Mouse (Mus musculus): ENCODE results near the gene Atg16l2. TPM values are rescaled to one million over a fixed set of nuclear protein-coding genes. Genes with fewer than 3 reads are reported as not detected.

Atg16l2 gene
- polyA plus RNA-seq, 1 experiment from 2014 or later: 21.5 TPM

GRCm38 (mm10) chr7:101267457-101268259 lies 34.4 kb downstream of the Atg16l2 start:
- no peaks in the 10 kb centered on the region for H3K27me3 ChIP-seq
- 0 out of 2 replicates have a peak, but pooled peaks cover 4% of the 10 kb centered on the region for H3K4me1 ChIP-seq
- no peak overlapping the region for H3K4me3 ChIP-seq (replicated peaks)
- no peaks in the 10 kb centered on the region; the same call in 1 of the 2 replicates for H3K36me3 ChIP-seq
- peak overlapping the region; percentile 55; the same call in 1 of the 2 replicates for H3K27ac ChIP-seq (replicated peaks)
- WGBS: 45% methylated on average over 3 of the region's 3 CpGs
- H3K9ac ChIP-seq: no peak overlapping the region
- H3K9me3 ChIP-seq (replicated peaks): no peaks in the 10 kb centered on the region
- H3K4me2 ChIP-seq (replicated peaks): no peak overlapping the region
- no peak for ATAC-seq (ENCODE audit: insufficient number of reproducible peaks, low FRiP score, low TSS enrichment, low read depth)

- Histone ChIP-seq H3K27me3 (no peaks in the 10 kb centered on the region), H3K36me3 (peaks cover 14% of the 10 kb centered on the region), H3K9me3 (replicated peaks) (no peaks in the 10 kb centered on the region), H3K4me2 (replicated peaks) (no peak overlapping the region), H3K4me3 (replicated peaks) (no peak overlapping the region), H3K4me1 (0 out of 2 replicates have a peak, but pooled peaks cover 4% of the 10 kb centered on the region), H3K27ac (replicated peaks) (no peak overlapping the region), H3K9ac (no peak overlapping the region)
- no peak for ATAC-seq (ENCODE audit: insufficient number of reproducible peaks, low FRiP score, low TSS enrichment, low read depth)
Observed at GRCm38 (mm10) chr7:101263511-101263910, 38.5 kb downstream of the Atg16l2 start.

- no peaks in the 10 kb centered on the region for H3K4me1 ChIP-seq
- WGBS: 86% methylated on average over 4 of the region's 4 CpGs
- H3K9ac ChIP-seq: no peak overlapping the region
- H3K27me3 ChIP-seq: no peaks in the 10 kb centered on the region
- no peak overlapping the region for H3K27ac ChIP-seq (replicated peaks)
- peaks cover 14% of the 10 kb centered on the region for H3K36me3 ChIP-seq
- H3K4me3 ChIP-seq (replicated peaks): no peak overlapping the region
- no peak for ATAC-seq (ENCODE audit: insufficient number of reproducible peaks, low FRiP score, low TSS enrichment, low read depth)
- H3K4me2 ChIP-seq (replicated peaks): no peak overlapping the region
- no peaks in the 10 kb centered on the region for H3K9me3 ChIP-seq (replicated peaks)
Observed at GRCm38 (mm10) chr7:101261941-101262546, 40.0 kb downstream of the Atg16l2 start.

- H3K4me1 ChIP-seq: no peaks in the 10 kb centered on the region
- H3K9ac ChIP-seq: no peak overlapping the region
- no peaks in the 10 kb centered on the region for H3K27me3 ChIP-seq
- H3K36me3 ChIP-seq: peaks cover 21% of the 10 kb centered on the region
- no peak for ATAC-seq (ENCODE audit: insufficient number of reproducible peaks, low FRiP score, low TSS enrichment, low read depth)
- no peak overlapping the region for H3K4me2 ChIP-seq (replicated peaks)
- H3K4me3 ChIP-seq (replicated peaks): no peak overlapping the region
- H3K9me3 ChIP-seq (replicated peaks): no peaks in the 10 kb centered on the region
- no peak overlapping the region for H3K27ac ChIP-seq (replicated peaks)
Observed at GRCm38 (mm10) chr7:101258482-101258881, 43.6 kb downstream of the Atg16l2 start.

- H3K9me3 ChIP-seq (replicated peaks): no peaks in the 10 kb centered on the region
- peaks cover 16% of the 10 kb centered on the region; the same call in 1 of the 2 replicates for H3K36me3 ChIP-seq
- WGBS: 64% methylated on average over 2 of the region's 2 CpGs
- H3K4me1 ChIP-seq: no peaks in the 10 kb centered on the region
- H3K4me2 ChIP-seq (replicated peaks): no peak overlapping the region
- H3K9ac ChIP-seq: no peak overlapping the region
- H3K4me3 ChIP-seq (replicated peaks): no peak overlapping the region
- no peak overlapping the region for H3K27ac ChIP-seq (replicated peaks)
- no peaks in the 10 kb centered on the region for H3K27me3 ChIP-seq
- no peak for ATAC-seq (ENCODE audit: insufficient number of reproducible peaks, low FRiP score, low TSS enrichment, low read depth)
Observed at GRCm38 (mm10) chr7:101253071-101253470, 49.0 kb downstream of the Atg16l2 start.

GRCm38 (mm10) chr7:101249173-101249572 lies 52.9 kb downstream of the Atg16l2 start:
- ATAC-seq (ENCODE audit: insufficient number of reproducible peaks, low FRiP score, low TSS enrichment, low read depth): no peak
- no peaks in the 10 kb centered on the region for H3K27me3 ChIP-seq
- no peaks in the 10 kb centered on the region for H3K9me3 ChIP-seq (replicated peaks)
- peaks cover 12% of the 10 kb centered on the region; the same call in 1 of the 2 replicates for H3K36me3 ChIP-seq
- no peak overlapping the region for H3K9ac ChIP-seq
- H3K4me3 ChIP-seq (replicated peaks): no peak overlapping the region
- H3K4me1 ChIP-seq: no peaks in the 10 kb centered on the region
- H3K4me2 ChIP-seq (replicated peaks): no peak overlapping the region
- H3K27ac ChIP-seq (replicated peaks): no peak overlapping the region
- 85% methylated on average over 2 of the region's 2 CpGs for WGBS

GRCm38 (mm10) chr7:101248760-101249159 lies 53.3 kb downstream of the Atg16l2 start:
- no peaks in the 10 kb centered on the region for H3K9me3 ChIP-seq (replicated peaks)
- no peak overlapping the region for H3K9ac ChIP-seq
- WGBS: 91% methylated on average over 4 of the region's 4 CpGs
- no peak overlapping the region for H3K27ac ChIP-seq (replicated peaks)
- no peak overlapping the region for H3K4me2 ChIP-seq (replicated peaks)
- H3K4me3 ChIP-seq (replicated peaks): no peak overlapping the region
- H3K27me3 ChIP-seq: no peaks in the 10 kb centered on the region
- no peaks in the 10 kb centered on the region for H3K4me1 ChIP-seq
- peaks cover 10% of the 10 kb centered on the region; the same call in 1 of the 2 replicates for H3K36me3 ChIP-seq
- no peak for ATAC-seq (ENCODE audit: insufficient number of reproducible peaks, low FRiP score, low TSS enrichment, low read depth)

- no peaks in the 10 kb centered on the region for H3K9me3 ChIP-seq (replicated peaks)
- WGBS: 57% methylated on average over 8 of the region's 8 CpGs
- H3K4me1 ChIP-seq: no peaks in the 10 kb centered on the region
- ATAC-seq (ENCODE audit: insufficient number of reproducible peaks, low FRiP score, low TSS enrichment, low read depth): no peak
- H3K27ac ChIP-seq (replicated peaks): no peak overlapping the region
- H3K36me3 ChIP-seq: no peaks in the 10 kb centered on the region
- no peaks in the 10 kb centered on the region for H3K27me3 ChIP-seq
- H3K9ac ChIP-seq: no peak overlapping the region
- H3K4me2 ChIP-seq (replicated peaks): no peak overlapping the region
- H3K4me3 ChIP-seq (replicated peaks): no peak overlapping the region
Observed at GRCm38 (mm10) chr7:101236712-101237473, 65.2 kb downstream of the Atg16l2 start.

- no peak overlapping the region for H3K9ac ChIP-seq
- H3K36me3 ChIP-seq: no peaks in the 10 kb centered on the region
- no peaks in the 10 kb centered on the region for H3K4me1 ChIP-seq
- no peak overlapping the region for H3K4me2 ChIP-seq (replicated peaks)
- no peaks in the 10 kb centered on the region for H3K9me3 ChIP-seq (replicated peaks)
- WGBS: 93% methylated on average over 3 of the region's 3 CpGs
- ATAC-seq (ENCODE audit: insufficient number of reproducible peaks, low FRiP score, low TSS enrichment, low read depth): no peak
- H3K27ac ChIP-seq (replicated peaks): no peak overlapping the region
- no peaks in the 10 kb centered on the region for H3K27me3 ChIP-seq
- no peak overlapping the region for H3K4me3 ChIP-seq (replicated peaks)
Observed at GRCm38 (mm10) chr7:101232716-101233115, 69.3 kb downstream of the Atg16l2 start.

GRCm38 (mm10) chr7:101231458-101231857 lies 70.6 kb downstream of the Atg16l2 start:
- Histone ChIP-seq H3K27ac (replicated peaks) (no peak overlapping the region), H3K9ac (no peak overlapping the region), H3K4me1 (no peaks in the 10 kb centered on the region), H3K4me3 (replicated peaks) (no peak overlapping the region), H3K36me3 (no peaks in the 10 kb centered on the region), H3K27me3 (no peaks in the 10 kb centered on the region), H3K4me2 (replicated peaks) (no peak overlapping the region), H3K9me3 (replicated peaks) (no peaks in the 10 kb centered on the region)
- no peak for ATAC-seq (ENCODE audit: insufficient number of reproducible peaks, low FRiP score, low TSS enrichment, low read depth)
- WGBS: 48% methylated on average over 2 of the region's 2 CpGs

GRCm38 (mm10) chr7:101229336-101229735 lies 72.7 kb downstream of the Atg16l2 start:
- Histone ChIP-seq H3K27me3 (no peaks in the 10 kb centered on the region), H3K27ac (replicated peaks) (no peak overlapping the region), H3K4me1 (no peaks in the 10 kb centered on the region), H3K36me3 (no peaks in the 10 kb centered on the region), H3K9me3 (replicated peaks) (no peaks in the 10 kb centered on the region), H3K9ac (no peak overlapping the region), H3K4me2 (replicated peaks) (no peak overlapping the region), H3K4me3 (replicated peaks) (no peak overlapping the region)
- ATAC-seq (ENCODE audit: insufficient number of reproducible peaks, low FRiP score, low TSS enrichment, low read depth): no peak
- WGBS: 81% methylated on average over 1 of the region's 1 CpGs

Data from embryonic facial prominence, embryonic 15.5 days (tissue).